Mouse (Mus musculus) stomach, embryonic 16.5 days (tissue): ENCODE results near the gene Col6a4. TPM values are rescaled to one million over a fixed set of nuclear protein-coding genes. Genes with fewer than 3 reads are reported as not detected.

Experiments used
- ATAC-seq: fragments of 200-750 bp; cut with Nextera tagmentation; 2 replicates; pipeline ENCODE4 v1.8.0; 2017; ENCODE audit warnings: moderate number of reproducible peaks, moderate TSS enrichment; ENCODE audit not compliant: insufficient read depth, low FRiP score
- H3K27ac ChIP-seq: fragments of 300-500 bp; sonication (generic); 2 replicates; pipeline ENCODE4 v1.5.1; 2014; ENCODE audit warnings: low read length
- H3K27me3 ChIP-seq: fragments of 300-500 bp; sonication (generic); 2 replicates; pipeline ENCODE4 v1.6.1; 2014; ENCODE audit warnings: low read length, control low read depth, mixed read lengths; ENCODE audit not compliant: control insufficient read depth, insufficient read depth
- H3K36me3 ChIP-seq: fragments of 300-500 bp; sonication (generic); 2 replicates; pipeline ENCODE4 v1.6.1; 2014; ENCODE audit warnings: low read length; ENCODE audit not compliant: control insufficient read depth, insufficient read depth
- H3K4me1 ChIP-seq: fragments of 300-500 bp; sonication (generic); 2 replicates; pipeline ENCODE4 v1.6.1; 2014; ENCODE audit warnings: low read length, control low read depth, mixed read lengths; ENCODE audit not compliant: control insufficient read depth, insufficient read depth
- H3K4me2 ChIP-seq: fragments of 300-500 bp; sonication (generic); 2 replicates; pipeline ENCODE4 v1.6.1; 2014; ENCODE audit warnings: low read depth, low read length, mixed read lengths
- H3K4me3 ChIP-seq: fragments of 300-500 bp; sonication (generic); replicated peaks from 2 replicates; pipeline ENCODE4 v1.5.1; 2014; ENCODE audit warnings: mild to moderate bottlenecking, low read length
- H3K9ac ChIP-seq: fragments of 300-500 bp; sonication (generic); 2 replicates; pipeline ENCODE4 v1.6.1; 2014; ENCODE audit warnings: low read length
- H3K9me3 ChIP-seq: fragments of 300-500 bp; sonication (generic); replicated peaks from 2 replicates; pipeline ENCODE4 v1.6.1; 2016; ENCODE audit warnings: low read length, control low read depth; ENCODE audit not compliant: control insufficient read depth
- WGBS: fragments of 180-500 bp; shearing (Covaris S2); extraction: QIAGEN DNeasy Blood & Tissue Kit; methylation state at CpG from one replicate; pipeline ENCODE4 v1.1.7; 2014; 5-methylcytosine and 5-hydroxymethylcytosine counted together
- polyA plus RNA-seq: library from polyadenylated mRNA; unstranded; fragments of >200 nt; fragmentation: Nextera tagmentation; extraction: Ambion mirVana; gene quantifications from 2 replicates; pipeline ENCODE4 v1.2.1, GENCODE M21; 2015

Gene Col6a4
- polyA plus RNA-seq, 1 experiment from 2014 or later = 46.3 TPM

DNA sequence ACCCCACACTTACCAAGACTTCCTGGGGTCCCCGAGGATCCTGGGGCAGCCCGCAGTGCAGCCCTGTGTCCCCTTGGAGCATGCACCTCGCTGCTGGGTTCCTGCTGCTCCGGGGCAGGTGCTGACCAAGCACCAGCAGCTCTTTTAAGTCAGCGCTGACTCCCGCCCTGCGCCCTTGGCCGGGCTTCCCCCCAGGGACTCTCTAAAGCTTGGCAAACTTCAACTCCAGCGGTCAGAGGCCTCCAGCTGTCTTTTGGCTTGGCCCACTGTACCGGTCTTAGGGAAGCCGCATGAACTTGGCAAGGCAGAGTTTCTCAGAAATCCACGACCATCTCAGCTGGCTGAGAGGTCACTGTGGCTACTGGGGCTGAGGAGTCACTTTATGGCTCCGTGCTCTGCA, 136.1 kb downstream of the Col6a4 start, which contains the start of gene Col6a5:
Col6a5 (minus strand) TSS at position 111 of the 400 bp plus-strand sequence.
- Histone ChIP-seq H3K9me3 (no peaks in the 10 kb centered on the region), H3K4me3 (no peak within 1 kb of the TSS; the same call in 1 of the 2 replicates), H3K27me3 (no peaks in the 10 kb centered on the region), H3K9ac (0 out of 2 replicates have a peak within 1 kb of the TSS, but pooled peaks have one; percentile 12), H3K4me2 (peak within 1 kb of the TSS; percentile 16), H3K27ac (peak within 1 kb of the TSS; percentile 27; the same call in 1 of the 2 replicates), H3K36me3 (no peaks in the 10 kb centered on the region), H3K4me1 (peaks cover 20% of the 10 kb centered on the region)
- 11% methylated on average over 13 of the region's 13 CpGs for WGBS
- peak; percentile 64 for ATAC-seq

DNA sequence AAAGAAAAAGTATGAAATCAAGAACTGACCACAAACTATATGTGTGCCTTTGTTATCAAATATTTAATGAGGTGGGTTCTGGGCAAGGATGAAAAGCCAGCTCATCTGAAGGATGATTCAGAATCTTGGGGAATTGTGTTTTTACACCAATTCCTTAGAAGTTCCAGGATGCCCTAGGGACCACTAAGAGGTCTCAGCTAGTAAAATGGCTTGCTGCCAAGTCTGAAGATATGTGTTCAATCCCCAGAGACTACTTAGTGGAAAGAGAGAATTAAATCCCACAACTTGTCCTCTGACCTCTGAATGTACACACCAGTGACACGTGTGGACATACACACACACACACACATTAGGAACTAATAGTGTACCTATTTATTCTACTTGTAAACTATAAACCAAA, 137.5 kb downstream of the Col6a4 start:
- Histone ChIP-seq H3K36me3 (no peaks in the 10 kb centered on the region), H3K9me3 (no peaks in the 10 kb centered on the region), H3K27me3 (no peaks in the 10 kb centered on the region), H3K9ac (no peak overlapping the region), H3K4me2 (no peak overlapping the region), H3K27ac (no peak overlapping the region), H3K4me1 (peaks cover 20% of the 10 kb centered on the region), H3K4me3 (no peak overlapping the region)
- no peak for ATAC-seq
- 63% methylated on average over 1 of the region's 1 CpGs for WGBS

DNA sequence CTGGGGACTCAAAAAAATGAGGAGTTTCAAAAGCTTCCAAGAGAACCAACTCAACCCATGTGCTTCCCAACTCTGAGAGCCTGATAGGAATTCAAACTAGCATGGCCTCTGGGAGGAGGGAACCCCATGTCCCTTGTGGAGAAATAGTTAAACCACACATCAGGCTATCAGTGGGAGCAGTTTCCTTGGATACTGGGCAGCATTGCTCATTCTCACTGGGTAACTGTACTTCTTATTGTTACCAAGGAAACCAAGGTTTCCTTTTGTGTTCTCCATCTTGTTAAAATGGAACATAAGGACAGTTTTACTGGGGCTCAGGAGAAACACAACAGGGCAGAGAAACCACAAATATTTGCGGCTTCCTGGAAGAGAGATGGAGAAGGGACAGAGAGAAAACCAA, 146.8 kb downstream of the Col6a4 start:
- Histone ChIP-seq H3K9ac (no peak overlapping the region), H3K9me3 (no peaks in the 10 kb centered on the region), H3K36me3 (no peaks in the 10 kb centered on the region), H3K27ac (no peak overlapping the region), H3K4me1 (no peaks in the 10 kb centered on the region), H3K4me2 (no peak overlapping the region), H3K27me3 (no peaks in the 10 kb centered on the region), H3K4me3 (no peak overlapping the region)
- 97% methylated on average over 1 of the region's 1 CpGs for WGBS
- no peak for ATAC-seq

DNA sequence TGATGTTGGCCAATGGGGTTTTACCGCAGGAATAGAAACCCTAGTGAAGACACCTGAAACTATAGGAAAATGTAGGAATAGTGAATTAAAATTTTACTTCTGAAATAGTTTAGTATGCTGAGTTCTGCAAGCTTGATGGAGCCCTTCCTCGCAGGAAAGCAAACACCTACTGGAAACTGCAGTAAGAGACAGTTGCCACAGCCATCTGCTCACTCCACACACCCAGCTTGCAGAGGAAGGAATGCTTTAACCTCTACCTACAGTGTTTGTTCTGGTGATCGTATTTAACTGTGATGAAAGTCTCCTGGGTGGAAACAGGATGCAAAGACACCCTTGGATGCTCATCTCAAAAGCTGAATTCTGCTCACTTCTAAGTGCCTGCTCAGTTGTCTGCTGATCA, 149.0 kb downstream of the Col6a4 start:
- H3K9ac ChIP-seq = no peak overlapping the region
- no peaks in the 10 kb centered on the region for H3K9me3 ChIP-seq
- no peak overlapping the region for H3K4me3 ChIP-seq
- no peaks in the 10 kb centered on the region for H3K27me3 ChIP-seq
- no peak for ATAC-seq
- no peaks in the 10 kb centered on the region for H3K36me3 ChIP-seq
- 65% methylated on average over 3 of the region's 3 CpGs for WGBS
- H3K4me1 ChIP-seq = no peaks in the 10 kb centered on the region
- H3K27ac ChIP-seq = no peak overlapping the region
- no peak overlapping the region for H3K4me2 ChIP-seq

Other genes starting within 250 kb of the Col6a4 start
- 8.1 and 12.0 TPM in 2 replicates for gene Col6a5, start 136.1 kb downstream of the Col6a4 start, polyA plus RNA-seq
- gene Glyctk, start 61.4 kb upstream of the Col6a4 start, polyA plus RNA-seq = 3.1 and 3.5 TPM in 2 replicates
- 16.1 TPM in 2 replicates for gene Wdr82, start 74.1 kb upstream of the Col6a4 start, polyA plus RNA-seq
- gene Ppm1m, start 103.0 kb upstream of the Col6a4 start, polyA plus RNA-seq = 35.1 and 36.0 TPM in 2 replicates
- gene Twf2, start 106.3 kb upstream of the Col6a4 start, polyA plus RNA-seq = 54.9 and 57.8 TPM in 2 replicates
- gene Tlr9, start 125.8 kb upstream of the Col6a4 start, polyA plus RNA-seq = 0.09 TPM in 2 replicates
- gene Alas1, start 151.9 kb upstream of the Col6a4 start, polyA plus RNA-seq = 131 and 135 TPM in 2 replicates
- gene Poc1a, start 184.3 kb upstream of the Col6a4 start, polyA plus RNA-seq = 22.2 and 24.5 TPM in 2 replicates